Mouse (Mus musculus): ENCODE measurements around the gene Olfr275.
"Not testable (repeated sequence)": the region's sequence is repeated elsewhere in the genome, so short reads cannot be mapped to it uniquely, and the experiment has no call there.

Gene Olfr275

GRCm38 (mm10) chr4:52814304-52814703, at the start of gene Olfr275:
Olfr275 (plus strand) TSS chr4:52814604.
- DNase-seq, result no peak

DNA sequence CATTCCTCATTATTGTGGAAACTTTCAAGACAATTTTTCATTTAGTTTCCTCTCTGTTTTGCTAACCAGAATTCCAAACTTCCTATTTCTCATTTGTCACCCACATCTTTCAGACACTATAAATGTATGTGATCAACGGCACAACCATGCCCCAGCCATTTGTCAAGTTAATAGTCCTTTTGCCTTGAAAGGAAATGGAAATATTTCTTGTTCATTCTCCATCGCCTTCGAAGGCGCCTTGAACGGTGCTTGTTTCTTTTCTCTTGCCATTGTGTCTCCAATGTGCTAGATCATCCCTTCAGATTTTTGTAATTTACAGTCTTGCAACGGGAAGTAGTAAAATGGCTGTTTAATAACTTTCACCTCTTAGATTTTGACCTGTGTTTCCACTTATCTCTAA, 48.8 kb upstream of the Olfr275 start:
- DNase-seq, result no peak

DNA sequence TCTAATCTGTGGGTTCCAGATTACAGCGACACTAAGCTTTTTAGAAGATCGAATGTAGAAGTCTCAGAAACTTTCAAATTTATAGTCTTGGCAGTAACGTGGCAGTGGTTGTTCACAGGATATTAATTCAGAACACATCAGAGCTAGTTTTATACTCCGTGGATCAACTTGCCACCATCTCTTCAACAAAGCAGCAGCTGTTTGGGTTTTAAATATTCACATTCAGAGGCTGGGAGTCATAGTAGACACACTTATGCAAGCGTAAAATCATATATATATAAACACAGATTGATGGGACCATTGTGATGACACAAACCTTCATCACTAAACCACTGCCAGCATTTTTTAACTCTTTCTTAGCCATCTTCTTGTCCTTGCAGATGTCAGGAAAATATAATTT, 42.2 kb upstream of the Olfr275 start:
- DNase-seq, result no peak

GRCm38 (mm10) chr4:52800013-52800412, 14.4 kb upstream of the Olfr275 start:
- no peak for DNase-seq

- DNase-seq, result no peak
Observed at GRCm38 (mm10) chr4:52811871-52812270, 2.5 kb upstream of the Olfr275 start.

GRCm38 (mm10) chr4:52821375-52821774, 7.0 kb downstream of the Olfr275 start:
- DNase-seq, result no peak

DNA sequence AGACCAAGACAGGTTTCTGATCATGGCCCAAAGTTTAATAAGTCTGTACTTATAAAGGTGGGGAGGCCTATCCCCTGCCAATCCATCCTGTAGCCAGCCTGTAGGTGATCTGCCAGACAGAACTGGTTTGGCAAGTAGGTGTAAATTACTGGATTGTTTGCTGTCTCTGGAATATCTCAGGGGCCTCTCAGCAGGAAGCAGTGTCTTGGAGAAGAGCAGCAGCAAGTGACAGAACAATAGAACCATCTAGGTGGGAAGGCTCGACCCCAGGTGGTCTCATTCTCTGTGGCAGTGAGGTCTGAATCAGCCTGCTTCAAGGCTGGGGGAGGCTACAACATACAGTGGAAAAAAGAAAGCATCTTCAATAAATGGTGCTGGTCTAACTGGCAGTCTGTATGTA, 31.0 kb downstream of the Olfr275 start:
- DNase-seq, result not testable (repeated sequence)

GRCm38 (mm10) chr4:52849039-52849635, 34.7 kb downstream of the Olfr275 start:
- no peak for DNase-seq

GRCm38 (mm10) chr4:52849672-52850071, 35.3 kb downstream of the Olfr275 start:
- no peak for DNase-seq

GRCm38 (mm10) chr4:52859136-52859535, 44.7 kb downstream of the Olfr275 start, which contains the start of gene Olfr273:
Olfr273 (minus strand) TSS chr4:52859236.
- DNase-seq, result no peak

- no peak for DNase-seq
Observed at GRCm38 (mm10) chr4:52864156-52864555, 49.8 kb downstream of the Olfr275 start.
